Mouse (Mus musculus): ENCODE data around the gene Mettl23.

Gene Mettl23

GRCm38 (mm10) chr11:116843261-116844233 is at the start of gene Mettl23, which contains the start of gene Jmjd6:
TSS of gene Mettl23 (plus strand) at chr11:116843278.
TSS of gene Jmjd6 (minus strand) at chr11:116843449.
- in situ Hi-C loops (cut with MboI): no loop called here

- in situ Hi-C loops (cut with MboI): no loop called here
These were observed 43.7 kb upstream of the Mettl23 start for GRCm38 (mm10) chr11:116799364-116799763.

GRCm38 (mm10) chr11:116801106-116801505 is 42.0 kb upstream of the Mettl23 start:
- in situ Hi-C loops (cut with MboI): loop anchor here (10.0 kb wide), 1 partner anchor 156 kb away; no protein-coding TSS in a partner anchor

- in situ Hi-C loops (cut with MboI): loop anchor here (10.0 kb wide), 1 partner anchor 158 kb away; no protein-coding TSS in a partner anchor
These were observed 40.4 kb upstream of the Mettl23 start for GRCm38 (mm10) chr11:116802709-116803108.

GRCm38 (mm10) chr11:116806136-116807071 is 36.7 kb upstream of the Mettl23 start:
- in situ Hi-C loops (cut with MboI): loop anchor here (10.0 kb wide), 1 partner anchor 162 kb away; no protein-coding TSS in a partner anchor

- in situ Hi-C loops (cut with MboI): loop anchor here (10.0 kb wide), 1 partner anchor 162 kb away; no protein-coding TSS in a partner anchor
These were observed 36.0 kb upstream of the Mettl23 start for GRCm38 (mm10) chr11:116807116-116807515.

- in situ Hi-C loops (cut with MboI): loop anchor here (10.0 kb wide), 1 partner anchor 163 kb away; no protein-coding TSS in a partner anchor
These were observed 35.6 kb upstream of the Mettl23 start for GRCm38 (mm10) chr11:116807526-116807925.

GRCm38 (mm10) chr11:116807938-116808606 is 35.0 kb upstream of the Mettl23 start:
- in situ Hi-C loops (cut with MboI): loop anchor here (10.0 kb wide), 1 partner anchor 163 kb away; no protein-coding TSS in a partner anchor

GRCm38 (mm10) chr11:116808811-116809395 is 34.2 kb upstream of the Mettl23 start:
- in situ Hi-C loops (cut with MboI): loop anchor here (10.0 kb wide), 1 partner anchor 164 kb away; no protein-coding TSS in a partner anchor

- in situ Hi-C loops (cut with MboI): loop anchor here (10.0 kb wide), 1 partner anchor 165 kb away; no protein-coding TSS in a partner anchor
These were observed 33.6 kb upstream of the Mettl23 start for GRCm38 (mm10) chr11:116809520-116809919.

GRCm38 (mm10) chr11:116810528-116810927 is 32.5 kb upstream of the Mettl23 start:
- in situ Hi-C loops (cut with MboI): no loop called here

- in situ Hi-C loops (cut with MboI): no loop called here
These were observed 31.8 kb upstream of the Mettl23 start for GRCm38 (mm10) chr11:116810983-116811901.

GRCm38 (mm10) chr11:116812793-116813529 is 30.1 kb upstream of the Mettl23 start:
- in situ Hi-C loops (cut with MboI): no loop called here

- in situ Hi-C loops (cut with MboI): no loop called here
These were observed 29.5 kb upstream of the Mettl23 start for GRCm38 (mm10) chr11:116813610-116814009.

GRCm38 (mm10) chr11:116814076-116814883 is 28.8 kb upstream of the Mettl23 start:
- in situ Hi-C loops (cut with MboI): no loop called here

- in situ Hi-C loops (cut with MboI): no loop called here
These were observed 28.1 kb upstream of the Mettl23 start for GRCm38 (mm10) chr11:116814884-116815415.

- in situ Hi-C loops (cut with MboI): no loop called here
These were observed 26.3 kb upstream of the Mettl23 start for GRCm38 (mm10) chr11:116816769-116817168.

GRCm38 (mm10) chr11:116817567-116817966 is 25.5 kb upstream of the Mettl23 start:
- in situ Hi-C loops (cut with MboI): no loop called here
